Mouse (Mus musculus): Measurements from ENCODE around the gene Samt1. TPM values are rescaled to one million over a fixed set of nuclear protein-coding genes. Genes with fewer than 3 reads are reported as not detected.
"Not testable (repeated sequence)": the region's sequence is repeated elsewhere in the genome, so short reads cannot be mapped to it uniquely, and the experiment has no call there.

Samt1 gene
- polyA plus RNA-seq (2015; fragmentation: Nextera tagmentation; extraction: Ambion mirVana), result not detected in 2 replicates

GRCm38 (mm10) chrX:154012540-154012939 is at the start of gene Samt1:
Gene Samt1 (minus strand): TSS chrX:154012640.
- not testable (repeated sequence) for H3K4me3 ChIP-seq (ENCODE audit: low read length); H3K9me3 ChIP-seq (ENCODE audit: control insufficient read depth, low read length); ATAC-seq; H3K36me3 ChIP-seq (ENCODE audit: control insufficient read depth, insufficient read depth, low read length); H3K4me1 ChIP-seq (ENCODE audit: control insufficient read depth, insufficient read depth, low read depth, low read length); H3K27ac ChIP-seq (ENCODE audit: low read depth, low read length); H3K9ac ChIP-seq (ENCODE audit: low read depth, low read length); H3K4me2 ChIP-seq (ENCODE audit: low read length); H3K27me3 ChIP-seq (replicated peaks; ENCODE audit: control insufficient read depth, insufficient read depth, low read length)

- not testable (repeated sequence) for ATAC-seq; H3K27ac ChIP-seq (ENCODE audit: low read depth, low read length); H3K9ac ChIP-seq (ENCODE audit: low read depth, low read length); H3K9me3 ChIP-seq (ENCODE audit: control insufficient read depth, low read length); H3K36me3 ChIP-seq (ENCODE audit: control insufficient read depth, insufficient read depth, low read length); H3K4me3 ChIP-seq (ENCODE audit: low read length); H3K27me3 ChIP-seq (replicated peaks; ENCODE audit: control insufficient read depth, insufficient read depth, low read length); H3K4me2 ChIP-seq (ENCODE audit: low read length); H3K4me1 ChIP-seq (ENCODE audit: control insufficient read depth, insufficient read depth, low read depth, low read length)
Measured at GRCm38 (mm10) chrX:154054939-154055338, 42.5 kb upstream of the Samt1 start, which contains the start of gene Gm10057. Gene Gm10057 (minus strand): TSS chrX:154055039.

DNA sequence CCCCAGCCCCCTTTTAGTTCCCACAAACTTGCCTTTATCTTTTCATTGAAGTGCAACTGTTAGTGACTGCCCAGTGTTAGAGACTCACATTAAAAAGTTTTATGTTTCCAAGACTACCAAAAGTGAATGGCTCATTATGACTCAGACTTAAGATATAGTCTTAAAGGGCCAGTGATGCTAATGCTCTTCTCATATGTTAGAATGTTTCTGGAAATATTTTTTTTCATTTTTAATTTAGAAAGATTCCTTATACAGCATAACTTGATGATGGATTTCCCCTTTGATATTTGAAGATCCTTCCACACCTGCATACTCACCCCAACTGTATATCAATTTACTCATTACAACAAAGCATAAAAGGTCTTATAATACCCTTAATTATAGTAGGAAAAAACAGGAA is 21.3 kb upstream of the Samt1 start, which contains the start of gene 4921511M17Rik:
4921511M17Rik (minus strand) TSS at position 101 of the 400 bp plus-strand sequence.
- not testable (repeated sequence) for H3K36me3 ChIP-seq (ENCODE audit: control insufficient read depth, insufficient read depth, low read length); ATAC-seq; H3K27ac ChIP-seq (ENCODE audit: low read depth, low read length); H3K4me3 ChIP-seq (ENCODE audit: low read length); H3K27me3 ChIP-seq (replicated peaks; ENCODE audit: control insufficient read depth, insufficient read depth, low read length); H3K4me2 ChIP-seq (ENCODE audit: low read length); H3K4me1 ChIP-seq (ENCODE audit: control insufficient read depth, insufficient read depth, low read depth, low read length); H3K9ac ChIP-seq (ENCODE audit: low read depth, low read length); H3K9me3 ChIP-seq (ENCODE audit: control insufficient read depth, low read length)

DNA sequence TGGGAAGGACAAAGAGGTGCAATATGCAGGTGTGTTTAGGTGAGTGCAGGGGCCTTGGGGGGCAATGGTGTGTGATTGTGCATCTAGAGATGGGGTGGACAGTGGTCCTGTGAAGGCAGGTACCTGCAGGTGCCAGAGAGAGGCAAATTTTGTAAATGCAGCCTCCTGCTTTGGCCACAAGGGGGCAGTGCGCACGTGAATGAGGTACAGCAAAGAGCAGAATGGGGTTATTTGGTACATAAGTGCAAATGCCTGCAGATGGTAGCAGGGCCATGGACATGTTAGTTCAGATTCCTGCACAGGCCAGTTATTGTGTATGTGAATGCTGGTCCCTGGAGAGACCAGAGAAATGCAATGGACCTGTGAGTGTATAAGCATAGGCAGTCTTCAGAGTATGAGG is 35.5 kb downstream of the Samt1 start:
- not testable (repeated sequence) for H3K4me2 ChIP-seq (ENCODE audit: low read length); H3K36me3 ChIP-seq (ENCODE audit: control insufficient read depth, insufficient read depth, low read length); H3K27ac ChIP-seq (ENCODE audit: low read depth, low read length); H3K4me1 ChIP-seq (ENCODE audit: control insufficient read depth, insufficient read depth, low read depth, low read length); H3K4me3 ChIP-seq (ENCODE audit: low read length); H3K9ac ChIP-seq (ENCODE audit: low read depth, low read length); H3K9me3 ChIP-seq (ENCODE audit: control insufficient read depth, low read length); H3K27me3 ChIP-seq (replicated peaks; ENCODE audit: control insufficient read depth, insufficient read depth, low read length)
- WGBS, result no CpG with 5 or more reads among the region's 2 CpGs
- ATAC-seq, result peak; percentile 37; the same call in 1 of the 2 replicates

DNA sequence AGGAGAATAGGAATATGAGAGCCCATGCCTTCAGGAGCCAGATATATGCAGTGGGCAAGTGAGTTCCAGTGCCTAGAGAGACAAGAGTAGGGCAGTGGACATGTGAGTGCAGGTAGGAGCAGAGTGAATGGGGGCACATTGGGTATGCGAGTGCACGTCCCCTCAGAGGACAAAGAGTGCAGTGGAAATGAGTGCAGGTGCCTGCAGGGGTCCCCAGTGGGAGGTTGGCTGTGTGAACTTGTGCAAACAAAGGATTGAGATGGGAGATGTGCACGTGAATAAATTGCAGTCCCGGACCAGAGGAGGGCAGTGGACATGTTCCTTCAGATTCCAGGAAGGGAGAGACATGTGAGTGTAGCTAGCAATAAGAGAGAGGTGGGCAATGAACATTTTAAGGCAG is 36.0 kb downstream of the Samt1 start:
- not testable (repeated sequence) for H3K9ac ChIP-seq (ENCODE audit: low read depth, low read length); H3K4me1 ChIP-seq (ENCODE audit: control insufficient read depth, insufficient read depth, low read depth, low read length); H3K9me3 ChIP-seq (ENCODE audit: control insufficient read depth, low read length); H3K27ac ChIP-seq (ENCODE audit: low read depth, low read length); H3K27me3 ChIP-seq (replicated peaks; ENCODE audit: control insufficient read depth, insufficient read depth, low read length); H3K36me3 ChIP-seq (ENCODE audit: control insufficient read depth, insufficient read depth, low read length); H3K4me2 ChIP-seq (ENCODE audit: low read length); H3K4me3 ChIP-seq (ENCODE audit: low read length); ATAC-seq
- 19% methylated on average over 4 of the region's 4 CpGs for WGBS

GRCm38 (mm10) chrX:153974450-153974849 is 38.0 kb downstream of the Samt1 start:
- H3K36me3 ChIP-seq (ENCODE audit: control insufficient read depth, insufficient read depth, low read length), result no peaks in the 10 kb centered on the region
- no peak overlapping the region for H3K4me2 ChIP-seq (ENCODE audit: low read length)
- H3K27me3 ChIP-seq (replicated peaks; ENCODE audit: control insufficient read depth, insufficient read depth, low read length), result no peaks in the 10 kb centered on the region
- no peaks in the 10 kb centered on the region for H3K9me3 ChIP-seq (ENCODE audit: control insufficient read depth, low read length)
- no peak for ATAC-seq
- H3K27ac ChIP-seq (ENCODE audit: low read depth, low read length), result no peak overlapping the region
- H3K4me1 ChIP-seq (ENCODE audit: control insufficient read depth, insufficient read depth, low read depth, low read length), result no peaks in the 10 kb centered on the region
- no peak overlapping the region for H3K4me3 ChIP-seq (ENCODE audit: low read length)
- 13% methylated on average over 2 of the region's 2 CpGs for WGBS
- no peak overlapping the region for H3K9ac ChIP-seq (ENCODE audit: low read depth, low read length)

GRCm38 (mm10) chrX:153952866-153953265 is 59.6 kb downstream of the Samt1 start:
- H3K4me3 ChIP-seq (ENCODE audit: low read length); H3K27me3 ChIP-seq (replicated peaks; ENCODE audit: control insufficient read depth, insufficient read depth, low read length); H3K4me2 ChIP-seq (ENCODE audit: low read length); H3K9ac ChIP-seq (ENCODE audit: low read depth, low read length); ATAC-seq; H3K9me3 ChIP-seq (ENCODE audit: control insufficient read depth, low read length); H3K27ac ChIP-seq (ENCODE audit: low read depth, low read length); H3K36me3 ChIP-seq (ENCODE audit: control insufficient read depth, insufficient read depth, low read length); H3K4me1 ChIP-seq (ENCODE audit: control insufficient read depth, insufficient read depth, low read depth, low read length): not testable (repeated sequence)
- WGBS, result no CpG with 5 or more reads among the region's 2 CpGs

Other genes with a start within 250 kb of the Samt1 start
- 26.9 and 33.6 TPM in 2 replicates for gene Spin2c, start 180.4 kb downstream of the Samt1 start, polyA plus RNA-seq (2015; fragmentation: Nextera tagmentation; extraction: Ambion mirVana)
- not detected in 2 replicates for gene 4921511M17Rik, start 21.2 kb upstream of the Samt1 start, polyA plus RNA-seq (2015; fragmentation: Nextera tagmentation; extraction: Ambion mirVana)
- not detected in 2 replicates for gene Gm10057, start 42.4 kb upstream of the Samt1 start, polyA plus RNA-seq (2015; fragmentation: Nextera tagmentation; extraction: Ambion mirVana)
- gene Gm15140, start 108.0 kb upstream of the Samt1 start, polyA plus RNA-seq (2015; fragmentation: Nextera tagmentation; extraction: Ambion mirVana), result not detected in 2 replicates

Data from hindbrain, embryonic 16.5 days (tissue).